ENCODE assay signal across 8 mouse cellular contexts in genomic region chr19:27364521-27364931, GRCm38 (mm10). TPM values are rescaled to one million over a fixed set of nuclear protein-coding genes. Genes with fewer than 3 reads are reported as not detected.
A peak's percentile ranks its signal among the peaks of the same experiment; 100 is the strongest.
DNase-seq lines count a peak whose midpoint lies in the region; ATAC-seq and TF ChIP-seq lines count a peak whose summit lies in the region.

No protein-coding gene starts in this region.

- ATAC-seq in forebrain, embryonic 14.5 days: peak; percentile 74
- ATAC-seq in limb, embryonic 13.5 days (ENCODE audit: low FRiP score, low read depth): no peak
- ATAC-seq in midbrain, postnatal 0 days (ENCODE audit: low FRiP score): no peak
- ATAC-seq in activated CD4-positive, CD25-positive, alpha-beta regulatory T cell, adult 4 months: no peak

- peak overlapping the region; percentile 36; the same call in 1 of the 2 replicates for H3K4me2 ChIP-seq in forebrain, embryonic 14.5 days (ENCODE audit: low read length)
- H3K4me2 ChIP-seq in limb, embryonic 13.5 days (replicated peaks): peak overlapping the region; percentile 52
- peak overlapping the region; percentile 39 for H3K4me2 ChIP-seq in midbrain, postnatal 0 days (ENCODE audit: low read depth, low read length, poor library complexity, severe bottlenecking)

- TF ChIP-seq CTCF in midbrain, postnatal 0 days (IDR thresholded peaks at IDR 0.05): no peak

- H3K4me3 ChIP-seq in forebrain, embryonic 14.5 days (ENCODE audit: low read depth, low read length): no peak overlapping the region
- H3K4me3 ChIP-seq in hindbrain, embryonic 10.5 days: no peak overlapping the region
- H3K4me3 ChIP-seq in limb, embryonic 13.5 days: peak overlapping the region; percentile 19
- 0 out of 2 replicates have a peak overlapping the region, but pooled peaks have one; percentile 6 for H3K4me3 ChIP-seq in midbrain, postnatal 0 days (ENCODE audit: low read depth, low read length)

- H3K27me3 ChIP-seq in forebrain, embryonic 14.5 days (replicated peaks; ENCODE audit: control insufficient read depth, insufficient read depth, low read length): no peaks in the 10 kb centered on the region
- no peaks in the 10 kb centered on the region for H3K27me3 ChIP-seq in hindbrain, embryonic 10.5 days (ENCODE audit: insufficient read depth, poor library complexity, severe bottlenecking)
- H3K27me3 ChIP-seq in limb, embryonic 13.5 days: no peaks in the 10 kb centered on the region; the same call in 1 of the 2 replicates
- no peaks in the 10 kb centered on the region for H3K27me3 ChIP-seq in midbrain, postnatal 0 days (ENCODE audit: insufficient read depth, low read length)

- H3K27ac ChIP-seq in forebrain, embryonic 14.5 days (ENCODE audit: low read depth, low read length): no peak overlapping the region
- H3K27ac ChIP-seq in hindbrain, embryonic 10.5 days: peak overlapping the region; percentile 59
- no peak overlapping the region for H3K27ac ChIP-seq in limb, embryonic 13.5 days
- H3K27ac ChIP-seq in midbrain, postnatal 0 days (ENCODE audit: low read depth, low read length): no peak overlapping the region

- peaks cover 4% of the 10 kb centered on the region for H3K4me1 ChIP-seq in forebrain, embryonic 14.5 days (ENCODE audit: control insufficient read depth, insufficient read depth, low read length)
- H3K4me1 ChIP-seq in hindbrain, embryonic 10.5 days (replicated peaks): peaks cover 10% of the 10 kb centered on the region
- peaks cover 6% of the 10 kb centered on the region for H3K4me1 ChIP-seq in limb, embryonic 13.5 days
- no peaks in the 10 kb centered on the region for H3K4me1 ChIP-seq in midbrain, postnatal 0 days (ENCODE audit: insufficient read depth, low read length)

- H3K36me3 ChIP-seq in forebrain, embryonic 14.5 days (ENCODE audit: control insufficient read depth, insufficient read depth, low read length): no peaks in the 10 kb centered on the region
- H3K36me3 ChIP-seq in hindbrain, embryonic 10.5 days: no peaks in the 10 kb centered on the region
- no peaks in the 10 kb centered on the region for H3K36me3 ChIP-seq in limb, embryonic 13.5 days
- H3K36me3 ChIP-seq in midbrain, postnatal 0 days (ENCODE audit: insufficient read depth, low read length): no peaks in the 10 kb centered on the region

- H3K9me3 ChIP-seq in forebrain, embryonic 14.5 days (replicated peaks; ENCODE audit: control insufficient read depth, low read length): no peaks in the 10 kb centered on the region
- no peaks in the 10 kb centered on the region for H3K9me3 ChIP-seq in hindbrain, embryonic 10.5 days
- no peaks in the 10 kb centered on the region for H3K9me3 ChIP-seq in limb, embryonic 13.5 days
- no peaks in the 10 kb centered on the region for H3K9me3 ChIP-seq in midbrain, postnatal 0 days (ENCODE audit: low read length)

- peak; percentile 6 to 59 for DNase-seq in adrenal gland, postnatal 4 days (ENCODE audit: low spot score in 2 of 2)
- DNase-seq in forebrain, embryonic 14.5 days (ENCODE audit: low spot score): peak; percentile 53
- peak; percentile 60 for DNase-seq in hindbrain, embryonic 10.5 days (ENCODE audit: low spot score)
- peak; percentile 41 for DNase-seq in midbrain, postnatal 0 days (ENCODE audit: low spot score)
- DNase-seq in right cerebral cortex, postnatal 25 days: no peak
- no peak for DNase-seq in right cerebral cortex, postnatal 10 days (ENCODE audit: low spot score in 2 of 2)

- WGBS in forebrain, embryonic 14.5 days: 29% methylated on average over 8 of the region's 8 CpGs
- 29% methylated on average over 8 of the region's 8 CpGs for WGBS in hindbrain, embryonic 10.5 days
- WGBS in limb, embryonic 13.5 days: 7% methylated on average over 8 of the region's 8 CpGs
- WGBS in midbrain, postnatal 0 days: 9% methylated on average over 8 of the region's 8 CpGs

- H3K9ac ChIP-seq in forebrain, embryonic 14.5 days (ENCODE audit: low read length): no peak overlapping the region; the same call in 1 of the 2 replicates
- peak overlapping the region; percentile 31; the same call in 1 of the 2 replicates for H3K9ac ChIP-seq in limb, embryonic 13.5 days
- H3K9ac ChIP-seq in midbrain, postnatal 0 days (replicated peaks; ENCODE audit: low read length, poor library complexity, severe bottlenecking): no peak overlapping the region

RNA-seq across cellular contexts. Expression of gene Kcnv2, which starts 42.1 kb away (rescaled TPM):
- under 1 TPM; 0.08 to 0.14 TPM for total RNA-seq in adrenal gland, postnatal 4 days (2021)
- not detected in 2 replicates for polyA plus RNA-seq in forebrain, embryonic 14.5 days (2014; fragmentation: Nextera tagmentation; extraction: Ambion mirVana)
- 0.03 TPM in 1 of 2 replicates, not detected in the other for polyA plus RNA-seq in hindbrain, embryonic 10.5 days (2016; fragmentation: Nextera tagmentation; extraction: Ambion mirVana)
- 0.04 and 0.06 TPM in 2 replicates for polyA plus RNA-seq in limb, embryonic 13.5 days (2015; fragmentation: Nextera tagmentation; extraction: Ambion mirVana)
- total RNA-seq in midbrain, postnatal 0 days (2014; rRNA removed): 0.14 and 0.55 TPM in 2 replicates
- polyA plus RNA-seq in midbrain, postnatal 0 days (2015; fragmentation: Nextera tagmentation; extraction: Ambion mirVana): 0.06 TPM in 1 of 2 replicates, not detected in the other
- polyA plus RNA-seq in activated CD4-positive, CD25-positive, alpha-beta regulatory T cell, adult 4 months (2017; shearing (Covaris generic)): under 1 TPM in 1 of 2 experiments, not detected in 1; 0.08 TPM

Comparison
In these comparisons a context has a peak if more than half of its experiments do, and no peak if none do; other contexts are left out.
1. DNase-seq: peak in adrenal gland, postnatal 4 days (2 of 2), forebrain, embryonic 14.5 days (single experiment), hindbrain, embryonic 10.5 days (single experiment) and midbrain, postnatal 0 days (single experiment); none in right cerebral cortex, postnatal 25 days (single experiment) and right cerebral cortex, postnatal 10 days (0 of 2).
2. H3K4me3 ChIP-seq: peak in limb, embryonic 13.5 days (single experiment) and midbrain, postnatal 0 days (single experiment); none in forebrain, embryonic 14.5 days (single experiment) and hindbrain, embryonic 10.5 days (single experiment).
3. Peak in every context shown above with its lines, with median percentiles within 50 percentile points of each other: H3K4me2 ChIP-seq.